Mouse (Mus musculus) heart, embryonic 13.5 days (tissue): ENCODE measurements around the gene Gm5148. TPM values are rescaled to one million over a fixed set of nuclear protein-coding genes. Genes with fewer than 3 reads are reported as not detected.

Experiments
- ATAC-seq: fragments of 200-750 bp; cut with Nextera tagmentation; 2 replicates; pipeline ENCODE4 v1.8.0; 2017; ENCODE audit warnings: moderate TSS enrichment; ENCODE audit not compliant: insufficient number of reproducible peaks, low FRiP score, low TSS enrichment; ENCODE audit errors: extremely low read depth
- H3K27ac ChIP-seq: fragments of 300-500 bp; sonication (generic); replicated peaks from 2 replicates; pipeline ENCODE4 v1.5.1; 2015; ENCODE audit warnings: moderate library complexity, mild to moderate bottlenecking, inconsistent platforms
- H3K27me3 ChIP-seq: fragments of 300-500 bp; sonication (generic); replicated peaks from 2 replicates; pipeline ENCODE4 v1.6.1; 2015; ENCODE audit warnings: mild to moderate bottlenecking, inconsistent platforms
- H3K36me3 ChIP-seq: fragments of 300-500 bp; sonication (generic); 2 replicates; pipeline ENCODE4 v1.6.1; 2015; ENCODE audit warnings: mild to moderate bottlenecking, inconsistent platforms
- H3K4me1 ChIP-seq: fragments of 300-500 bp; sonication (generic); 2 replicates; pipeline ENCODE4 v1.6.1; 2015; ENCODE audit warnings: inconsistent platforms
- H3K4me2 ChIP-seq: fragments of 300-500 bp; sonication (generic); 2 replicates; pipeline ENCODE4 v1.6.1; 2015; ENCODE audit warnings: inconsistent platforms, mild to moderate bottlenecking, moderate library complexity
- H3K4me3 ChIP-seq: fragments of 300-500 bp; sonication (generic); 2 replicates; pipeline ENCODE4 v1.5.1; 2015; ENCODE audit warnings: moderate library complexity, mild to moderate bottlenecking, inconsistent platforms
- H3K9ac ChIP-seq: fragments of 300-500 bp; sonication (generic); 2 replicates; pipeline ENCODE4 v1.6.1; 2015; ENCODE audit warnings: inconsistent platforms, mild to moderate bottlenecking, moderate library complexity
- H3K9me3 ChIP-seq: fragments of 300-500 bp; sonication (generic); 2 replicates; pipeline ENCODE4 v1.6.1; 2016; ENCODE audit warnings: inconsistent platforms
- WGBS: fragments of 180-500 bp; shearing (Covaris S2); methylation state at CpG from one replicate; pipeline ENCODE4 v1.1.7; 2015; ENCODE audit warnings: mixed read lengths; 5-methylcytosine and 5-hydroxymethylcytosine counted together
- polyA plus RNA-seq: library from polyadenylated mRNA; unstranded; fragments of >200 nt; fragmentation: Nextera tagmentation; extraction: Ambion mirVana; gene quantifications from 2 replicates; pipeline ENCODE4 v1.2.1, GENCODE M21; 2015

Gm5148 gene
- polyA plus RNA-seq, 1 experiment from 2014 or later, result 3.1 TPM

DNA sequence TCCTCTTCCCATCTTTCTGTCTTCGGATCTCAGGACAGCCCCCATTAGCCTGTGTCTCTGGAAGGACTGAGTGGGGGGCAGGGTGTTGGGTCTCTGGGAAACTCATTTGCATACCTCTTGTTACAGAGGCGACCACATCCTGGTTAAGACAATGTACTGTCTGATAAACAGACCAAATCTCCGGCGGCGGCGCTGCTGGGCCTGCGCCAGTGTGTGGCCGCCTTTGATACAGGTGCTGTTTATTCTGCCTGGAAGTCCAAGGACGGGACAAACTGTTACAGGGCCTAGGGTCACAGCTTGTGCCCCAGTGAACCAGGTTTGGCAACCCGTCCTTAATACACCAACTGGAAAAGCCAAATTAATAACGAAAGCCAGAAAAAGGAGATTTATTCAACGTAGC, 33.8 kb upstream of the Gm5148 start:
- no peaks in the 10 kb centered on the region for H3K27me3 ChIP-seq
- peaks cover 16% of the 10 kb centered on the region for H3K4me1 ChIP-seq
- H3K4me2 ChIP-seq, result peak overlapping the region; percentile 59
- 4% methylated on average over 12 of the region's 12 CpGs for WGBS
- H3K4me3 ChIP-seq, result peak overlapping the region; percentile 29
- H3K36me3 ChIP-seq, result no peaks in the 10 kb centered on the region
- ATAC-seq, result no peak
- no peak overlapping the region; the same call in none of the 2 replicates for H3K9ac ChIP-seq
- H3K27ac ChIP-seq, result peak overlapping the region; percentile 38; the same call in 1 of the 2 replicates
- no peaks in the 10 kb centered on the region for H3K9me3 ChIP-seq

DNA sequence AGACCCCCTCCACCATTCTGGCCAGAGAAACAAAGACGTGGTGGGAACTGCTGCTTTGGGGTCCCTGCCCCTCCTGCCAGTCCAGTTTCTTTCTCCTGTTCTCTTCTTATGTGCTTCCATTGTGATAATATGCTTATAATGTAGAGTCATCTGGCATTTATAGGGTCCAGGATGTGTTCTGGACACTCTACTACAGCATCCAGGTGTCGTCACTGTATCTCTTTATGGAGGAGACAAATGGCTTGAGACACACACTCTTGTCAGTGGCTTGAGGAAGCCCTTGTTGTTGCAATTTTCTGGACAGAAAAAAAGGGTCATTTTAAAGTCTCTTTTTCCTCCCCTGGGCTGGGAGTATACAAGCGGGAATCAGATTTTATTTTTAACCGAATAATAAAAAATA, 33.3 kb upstream of the Gm5148 start:
- no peak for ATAC-seq
- H3K36me3 ChIP-seq, result no peaks in the 10 kb centered on the region
- no peaks in the 10 kb centered on the region for H3K9me3 ChIP-seq
- 37% methylated on average over 4 of the region's 4 CpGs for WGBS
- H3K4me1 ChIP-seq, result peaks cover 16% of the 10 kb centered on the region
- H3K9ac ChIP-seq, result no peak overlapping the region; the same call in 1 of the 2 replicates
- H3K4me3 ChIP-seq, result no peak overlapping the region
- peak overlapping the region; percentile 59 for H3K4me2 ChIP-seq
- H3K27ac ChIP-seq, result no peak overlapping the region
- no peaks in the 10 kb centered on the region for H3K27me3 ChIP-seq

DNA sequence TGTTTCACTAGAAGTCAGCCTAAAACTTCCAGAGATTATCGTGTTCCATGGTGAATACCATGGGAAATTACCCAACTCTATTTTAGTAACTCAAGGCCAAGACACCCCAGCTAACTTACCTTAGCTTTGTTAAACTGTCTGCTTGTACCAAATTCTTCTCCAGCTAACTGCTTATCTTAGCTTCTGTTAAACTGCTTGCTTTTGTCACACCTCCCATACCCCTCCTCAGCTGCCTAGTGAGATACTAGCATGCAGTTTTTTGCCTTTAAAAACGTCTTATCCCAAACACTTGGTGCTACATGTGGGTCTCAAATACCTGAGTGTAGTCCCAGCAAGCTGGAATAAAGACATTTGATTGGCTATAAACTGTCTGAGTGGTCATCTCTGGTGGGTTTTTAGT, 31.7 kb upstream of the Gm5148 start:
- H3K27me3 ChIP-seq, result no peaks in the 10 kb centered on the region
- H3K27ac ChIP-seq, result no peak overlapping the region
- no peak overlapping the region for H3K9ac ChIP-seq
- ATAC-seq, result no peak
- 54% methylated on average over 2 of the region's 2 CpGs for WGBS
- no peaks in the 10 kb centered on the region for H3K36me3 ChIP-seq
- H3K4me3 ChIP-seq, result no peak overlapping the region
- H3K4me1 ChIP-seq, result peaks cover 16% of the 10 kb centered on the region
- no peak overlapping the region for H3K4me2 ChIP-seq
- H3K9me3 ChIP-seq, result no peaks in the 10 kb centered on the region

DNA sequence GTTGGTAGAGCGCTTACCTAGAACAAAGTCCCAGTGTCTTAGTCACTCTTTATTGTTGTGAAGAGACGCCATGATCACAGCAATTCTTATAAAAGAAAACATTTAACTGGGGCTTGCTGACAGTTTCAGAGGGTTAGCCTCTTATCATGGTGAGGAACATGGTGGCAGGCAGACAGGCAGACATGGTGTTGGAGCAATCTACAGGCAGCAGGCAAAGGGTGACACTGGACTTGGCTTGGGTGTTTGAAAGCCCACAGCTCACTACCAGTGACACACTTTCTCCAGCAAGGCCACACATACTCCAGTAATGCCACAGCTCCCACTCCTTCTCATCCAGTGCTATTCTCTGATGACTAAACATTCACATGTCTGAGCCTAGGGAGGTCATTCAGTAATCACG, 30.3 kb upstream of the Gm5148 start:
- no peak overlapping the region for H3K27ac ChIP-seq
- peaks cover 16% of the 10 kb centered on the region for H3K4me1 ChIP-seq
- no peaks in the 10 kb centered on the region for H3K36me3 ChIP-seq
- no peak for ATAC-seq
- H3K4me3 ChIP-seq, result no peak overlapping the region
- 86% methylated on average over 3 of the region's 3 CpGs for WGBS
- H3K9ac ChIP-seq, result no peak overlapping the region
- 0 out of 2 replicates have a peak, but pooled peaks cover 4% of the 10 kb centered on the region for H3K9me3 ChIP-seq
- H3K4me2 ChIP-seq, result no peak overlapping the region
- no peaks in the 10 kb centered on the region for H3K27me3 ChIP-seq

DNA sequence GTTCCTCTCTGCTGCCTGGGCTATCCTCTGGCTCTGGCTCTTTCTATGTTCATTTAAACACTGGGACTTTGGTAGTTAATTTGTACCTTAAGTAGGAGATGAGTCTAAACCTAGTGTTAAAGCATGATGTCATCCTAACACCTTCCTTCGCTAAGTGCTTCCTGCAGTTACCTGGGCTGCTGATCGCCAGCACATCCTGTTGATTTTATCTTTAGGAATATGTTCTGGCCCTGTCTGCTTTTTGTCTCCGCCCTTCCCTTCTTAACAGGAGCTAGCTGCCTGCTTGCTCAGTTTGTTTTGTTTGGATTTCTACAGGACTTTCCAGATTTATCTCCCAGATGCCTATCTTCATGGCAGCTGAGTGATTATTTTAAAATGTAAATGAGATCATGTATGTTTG, 28.9 kb upstream of the Gm5148 start:
- H3K36me3 ChIP-seq, result no peaks in the 10 kb centered on the region
- ATAC-seq, result no peak
- 67% methylated on average over 3 of the region's 3 CpGs for WGBS

DNA sequence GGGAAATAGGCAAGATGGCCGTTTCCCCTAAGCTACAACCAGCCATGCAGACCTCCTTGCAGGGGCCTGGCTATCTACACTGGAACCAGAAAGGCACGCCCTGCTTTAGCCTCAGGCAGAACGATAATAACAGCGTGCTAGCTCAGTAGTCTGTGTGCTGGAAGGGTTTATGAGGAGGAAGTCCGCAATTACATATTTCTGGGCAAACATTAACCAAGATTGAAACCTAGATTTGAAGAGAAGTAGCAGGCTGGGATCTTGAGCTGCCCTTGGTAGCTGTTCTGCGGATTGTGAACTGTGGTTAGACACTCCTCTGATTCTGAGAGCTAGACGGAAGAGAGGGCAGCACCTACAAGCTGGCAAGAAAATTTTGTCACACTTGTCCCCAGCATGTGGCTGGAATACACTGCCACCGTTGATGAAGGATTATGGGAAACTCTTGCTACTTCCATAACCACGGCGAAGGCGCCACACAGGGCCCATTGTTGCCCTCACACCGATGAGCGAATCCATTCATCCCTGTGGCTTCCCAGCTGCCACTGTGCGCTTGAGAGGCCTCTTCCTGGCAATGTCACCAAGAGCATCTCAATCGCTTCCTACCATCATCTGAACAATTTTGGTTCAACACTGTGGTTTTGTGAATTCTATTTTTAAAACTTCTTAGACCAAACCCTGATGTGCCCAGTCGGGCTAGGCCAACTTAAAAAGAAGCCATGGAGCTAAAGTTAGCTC, 23.9 kb upstream of the Gm5148 start:
- H3K9ac ChIP-seq, result no peak overlapping the region

More for the DNA sequence above, 28.9 kb upstream of the Gm5148 start:
- Histone ChIP-seq H3K27me3 (no peaks in the 10 kb centered on the region), H3K9ac (no peak overlapping the region), H3K9me3 (0 out of 2 replicates have a peak, but pooled peaks cover 4% of the 10 kb centered on the region), H3K4me3 (no peak overlapping the region), H3K4me2 (no peak overlapping the region), H3K4me1 (peaks cover 7% of the 10 kb centered on the region), H3K27ac (no peak overlapping the region)

DNA sequence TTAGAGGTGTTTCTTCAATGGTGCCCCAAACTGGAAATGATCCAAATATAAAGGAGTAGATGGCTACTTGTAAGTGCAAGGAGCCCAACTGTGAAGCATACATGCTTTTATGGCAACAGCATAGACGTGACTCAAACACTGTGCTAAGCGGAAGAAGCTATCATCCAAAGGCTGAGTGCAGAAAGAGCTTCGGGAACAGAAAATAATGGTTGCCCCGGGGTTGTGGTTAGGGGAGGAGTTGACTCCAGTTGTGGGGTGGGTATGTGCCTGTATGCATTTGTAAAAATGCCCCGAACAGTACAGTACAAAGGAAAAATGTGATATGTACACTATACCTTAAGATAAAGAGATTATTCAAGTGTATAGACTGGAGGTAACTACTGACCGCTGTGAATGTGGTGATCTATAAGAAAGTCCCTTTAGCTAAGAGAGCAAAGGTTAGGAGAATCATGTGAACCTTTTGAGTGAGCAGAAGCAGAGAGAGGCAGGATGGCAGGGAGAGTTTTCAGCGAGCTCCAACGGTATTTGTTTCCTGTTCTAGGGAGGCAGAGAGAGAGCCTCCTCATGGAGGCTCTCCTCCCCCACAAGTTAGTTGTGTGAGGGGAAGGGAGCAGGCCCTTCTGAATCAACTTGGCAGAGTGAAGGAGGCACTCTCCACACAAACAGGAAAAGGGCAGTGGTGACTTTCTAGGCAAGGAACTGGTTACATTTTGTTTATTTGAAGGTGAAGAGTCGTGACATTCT, 23.1 kb upstream of the Gm5148 start:
- H3K9me3 ChIP-seq, result 0 out of 2 replicates have a peak, but pooled peaks cover 4% of the 10 kb centered on the region
- no peak overlapping the region for H3K4me2 ChIP-seq
- H3K36me3 ChIP-seq, result no peaks in the 10 kb centered on the region
- WGBS, result 73% methylated on average over 9 of the region's 9 CpGs
- H3K9ac ChIP-seq, result no peak overlapping the region
- H3K4me3 ChIP-seq, result no peak overlapping the region
- no peak for ATAC-seq
- no peaks in the 10 kb centered on the region for H3K27me3 ChIP-seq
- H3K27ac ChIP-seq, result no peak overlapping the region
- H3K4me1 ChIP-seq, result peaks cover 6% of the 10 kb centered on the region; the same call in 1 of the 2 replicates

More for the DNA sequence above, 23.9 kb upstream of the Gm5148 start:
- H3K9me3 ChIP-seq, result 0 out of 2 replicates have a peak, but pooled peaks cover 4% of the 10 kb centered on the region
- H3K4me3 ChIP-seq, result no peak overlapping the region
- 72% methylated on average over 16 of the region's 16 CpGs for WGBS
- H3K4me2 ChIP-seq, result no peak overlapping the region
- no peaks in the 10 kb centered on the region for H3K36me3 ChIP-seq
- peaks cover 6% of the 10 kb centered on the region; the same call in 1 of the 2 replicates for H3K4me1 ChIP-seq
- no peak for ATAC-seq
- H3K27ac ChIP-seq, result no peak overlapping the region
- no peaks in the 10 kb centered on the region for H3K27me3 ChIP-seq

DNA sequence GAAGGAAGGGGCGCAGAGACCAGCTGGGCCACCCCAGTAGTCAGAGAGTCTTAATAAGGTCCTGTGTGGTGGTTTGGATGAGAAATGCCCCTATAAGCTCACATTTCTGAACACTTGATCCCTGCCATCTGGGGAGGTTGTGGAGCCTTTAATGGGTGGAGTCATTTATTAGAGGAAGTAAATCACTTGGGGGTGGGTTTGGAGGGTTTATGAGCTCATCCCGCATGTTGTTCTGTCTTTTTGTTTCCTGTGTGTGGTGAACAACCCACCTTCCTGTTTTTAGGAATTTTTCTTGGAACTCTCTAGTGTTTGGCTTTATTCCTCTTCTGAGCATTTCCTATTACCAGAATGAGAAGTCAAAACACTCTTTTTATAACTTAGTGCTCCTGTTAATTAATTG, 19.8 kb upstream of the Gm5148 start:
- 65% methylated on average over 2 of the region's 2 CpGs for WGBS
- Histone ChIP-seq H3K27ac (no peak overlapping the region), H3K4me1 (peaks cover 12% of the 10 kb centered on the region; the same call in 1 of the 2 replicates), H3K36me3 (no peaks in the 10 kb centered on the region), H3K4me2 (no peak overlapping the region), H3K9me3 (no peaks in the 10 kb centered on the region), H3K4me3 (no peak overlapping the region), H3K27me3 (0 out of 2 replicates have a peak, but pooled peaks cover 6% of the 10 kb centered on the region), H3K9ac (no peak overlapping the region)
- ATAC-seq, result no peak

DNA sequence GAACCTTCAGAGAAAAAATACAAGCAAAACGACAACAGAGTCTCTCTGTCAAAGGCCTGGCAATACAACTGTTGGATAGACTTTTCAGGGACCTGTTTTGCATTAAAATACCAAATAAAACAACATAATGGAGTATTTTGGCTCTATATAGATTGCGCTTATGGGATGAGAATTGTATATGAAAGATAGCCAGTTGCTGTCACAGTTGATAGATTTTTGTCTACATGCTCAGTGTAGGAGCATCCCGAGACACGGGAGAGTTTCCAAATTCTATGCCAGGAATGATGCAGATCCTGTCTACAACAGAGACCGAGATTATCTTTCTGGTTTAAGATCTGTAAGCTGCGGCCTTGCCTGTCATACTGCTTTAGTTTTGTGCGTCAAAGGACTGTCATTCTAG, 15.7 kb upstream of the Gm5148 start:
- no peak overlapping the region for H3K27ac ChIP-seq
- H3K9me3 ChIP-seq, result no peaks in the 10 kb centered on the region
- 0 out of 2 replicates have a peak, but pooled peaks cover 6% of the 10 kb centered on the region for H3K27me3 ChIP-seq
- ATAC-seq, result no peak
- peaks cover 32% of the 10 kb centered on the region for H3K4me1 ChIP-seq
- no peak overlapping the region for H3K4me3 ChIP-seq
- no peaks in the 10 kb centered on the region for H3K36me3 ChIP-seq
- 81% methylated on average over 7 of the region's 7 CpGs for WGBS
- H3K9ac ChIP-seq, result no peak overlapping the region
- no peak overlapping the region for H3K4me2 ChIP-seq

DNA sequence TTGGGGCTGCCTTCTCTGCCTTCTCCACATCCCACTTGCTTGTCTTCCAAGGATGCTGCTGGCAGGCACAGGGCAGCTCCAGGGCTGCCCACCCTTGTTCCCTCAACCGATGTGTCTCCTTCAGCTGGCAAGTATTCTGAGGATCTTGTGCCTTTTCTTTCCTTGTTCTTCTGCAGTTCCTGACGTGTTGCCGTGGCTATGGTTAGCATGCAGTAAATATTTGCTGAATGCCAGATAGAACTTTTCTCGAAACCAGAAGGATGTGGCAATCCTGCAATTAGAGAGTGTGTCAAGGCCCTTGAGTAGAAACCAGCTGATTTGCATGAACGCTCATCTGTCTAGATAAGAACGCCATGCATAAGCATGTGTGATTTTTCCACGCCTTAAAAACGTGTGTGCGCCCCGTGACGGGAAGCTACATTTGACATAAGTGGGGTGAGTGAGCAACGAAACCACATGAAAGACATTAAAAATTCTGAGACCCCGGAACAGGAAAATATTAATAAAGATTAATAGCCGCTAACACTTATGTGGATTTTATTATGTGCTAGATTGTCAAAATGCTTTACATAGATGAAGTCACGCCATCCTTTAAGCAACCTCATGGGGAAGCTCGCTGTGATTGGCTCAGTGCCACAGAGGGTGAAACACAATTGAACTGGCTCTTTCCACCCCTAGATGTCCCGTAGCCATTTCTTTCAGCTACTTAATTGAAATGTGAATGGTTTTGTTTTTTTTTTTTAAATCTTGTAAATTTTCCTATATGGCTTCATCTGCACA, 14.1 kb upstream of the Gm5148 start:
- H3K9ac ChIP-seq, result no peak overlapping the region
- H3K4me2 ChIP-seq, result no peak overlapping the region
- no peak for ATAC-seq
- peak overlapping the region; percentile 65 for H3K27ac ChIP-seq
- no peak overlapping the region for H3K4me3 ChIP-seq
- H3K27me3 ChIP-seq, result 0 out of 2 replicates have a peak, but pooled peaks cover 6% of the 10 kb centered on the region
- no peaks in the 10 kb centered on the region for H3K9me3 ChIP-seq
- peaks cover 32% of the 10 kb centered on the region for H3K4me1 ChIP-seq
- whole genome bisulfite sequencing, result 72% methylated on average over 17 of the region's 17 CpGs
- no peaks in the 10 kb centered on the region for H3K36me3 ChIP-seq

DNA sequence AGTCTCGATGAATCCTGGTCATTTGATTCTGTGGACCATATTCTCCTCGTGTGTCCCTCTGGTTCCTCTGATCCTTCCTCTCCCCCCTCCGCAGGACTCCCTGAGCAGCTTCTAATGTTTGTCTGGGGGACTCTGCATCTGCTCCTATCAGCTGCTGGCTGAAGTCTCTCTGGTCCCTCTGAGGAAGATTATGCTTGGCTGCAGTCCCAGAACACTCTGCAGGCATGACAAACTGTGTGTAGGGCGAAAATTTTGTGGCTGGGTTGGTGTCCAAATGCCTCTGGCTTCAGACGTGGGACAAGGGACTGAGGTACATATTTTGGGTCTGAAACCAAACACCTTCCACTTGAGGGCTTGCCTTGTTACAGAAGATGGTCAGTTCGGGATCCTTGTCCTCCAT, 13.1 kb upstream of the Gm5148 start:
- whole genome bisulfite sequencing, result 18% methylated on average over 6 of the region's 6 CpGs
- Histone ChIP-seq H3K4me1 (peaks cover 32% of the 10 kb centered on the region), H3K9me3 (no peaks in the 10 kb centered on the region), H3K27me3 (0 out of 2 replicates have a peak, but pooled peaks cover 6% of the 10 kb centered on the region), H3K27ac (peak overlapping the region; percentile 65), H3K4me3 (no peak overlapping the region), H3K4me2 (peak overlapping the region; percentile 28; the same call in 1 of the 2 replicates), H3K36me3 (no peaks in the 10 kb centered on the region), H3K9ac (no peak overlapping the region)
- ATAC-seq, result no peak; the same call in 1 of the 2 replicates
